Mouse (Mus musculus): ENCODE results near the gene Vwa7. TPM values are rescaled to one million over a fixed set of nuclear protein-coding genes. Genes with fewer than 3 reads are reported as not detected.
"Not testable (repeated sequence)": the region's sequence is repeated elsewhere in the genome, so short reads cannot be mapped to it uniquely, and the experiment has no call there.

The Vwa7 gene
- 0.13 and 0.20 TPM in 2 replicates for polyA plus RNA-seq (2015; fragmentation: Nextera tagmentation; extraction: Ambion mirVana)

DNA sequence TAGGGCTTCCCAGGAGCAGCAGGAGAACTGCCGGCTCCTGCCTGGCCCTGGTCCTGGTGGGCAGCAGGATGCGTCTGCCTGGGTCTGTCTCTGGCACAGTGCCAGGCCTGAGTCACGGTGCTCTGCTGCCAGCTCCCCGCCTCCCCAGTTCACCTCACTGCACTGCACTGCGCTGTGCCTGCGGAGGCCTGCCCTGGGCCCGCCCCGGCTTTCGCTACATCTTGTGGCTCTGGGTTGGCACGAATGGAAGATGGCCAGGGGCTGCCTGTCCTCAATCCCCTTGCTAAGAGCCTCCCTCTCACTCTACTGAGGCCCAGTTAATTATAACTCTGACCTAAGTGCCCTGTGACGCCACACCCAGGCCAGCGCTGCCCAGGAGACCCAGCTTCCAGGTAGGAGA, at the start of gene Vwa7:
TSS of gene Vwa7 (plus strand) at position 204 of the 400 bp plus-strand sequence.
- Histone ChIP-seq H3K27ac (peak within 1 kb of the TSS; percentile 44), H3K9ac (replicated peaks) (peak within 1 kb of the TSS; percentile 36; the same call in 1 of the 2 replicates), H3K4me1 (replicated peaks) (peaks cover 14% of the 10 kb centered on the region), H3K36me3 (peaks cover 65% of the 10 kb centered on the region), H3K4me3 (replicated peaks) (no peak within 1 kb of the TSS), H3K4me2 (replicated peaks) (no peak within 1 kb of the TSS), H3K27me3 (no peaks in the 10 kb centered on the region), H3K9me3 (no peaks in the 10 kb centered on the region)
- 74% methylated on average over 12 of the region's 12 CpGs for WGBS
- ATAC-seq = peak; percentile 34

GRCm38 (mm10) chr17:34969822-34970221, 46.6 kb upstream of the Vwa7 start, which contains the start of gene Gm20481:
Gene Gm20481, plus strand, starts transcription at chr17:34969912.
- peaks cover 43% of the 10 kb centered on the region for H3K27me3 ChIP-seq
- not testable (repeated sequence) for H3K9me3 ChIP-seq; H3K9ac ChIP-seq (replicated peaks); H3K4me1 ChIP-seq (replicated peaks); H3K27ac ChIP-seq; H3K4me2 ChIP-seq (replicated peaks); H3K36me3 ChIP-seq; ATAC-seq; H3K4me3 ChIP-seq (replicated peaks)
- 80% methylated on average over 6 of the region's 11 CpGs for WGBS

DNA sequence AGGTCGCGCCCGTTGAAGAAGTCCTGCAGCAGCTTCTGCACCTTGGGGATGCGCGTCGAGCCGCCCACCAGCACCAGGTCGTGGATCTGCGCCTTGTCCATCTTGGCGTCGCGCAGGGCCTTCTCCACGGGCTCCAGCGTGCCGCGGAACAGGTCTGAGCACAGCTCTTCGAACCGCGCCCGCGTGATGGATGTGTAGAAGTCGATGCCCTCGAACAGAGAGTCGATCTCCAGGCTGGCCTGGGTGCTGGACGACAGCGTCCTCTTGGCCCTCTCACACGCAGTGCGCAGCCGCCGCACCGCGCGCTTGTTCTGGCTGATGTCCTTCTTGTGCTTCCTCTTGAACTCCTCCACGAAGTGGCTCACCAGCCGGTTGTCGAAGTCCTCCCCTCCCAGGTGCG, 45.5 kb upstream of the Vwa7 start:
- peaks cover 43% of the 10 kb centered on the region for H3K27me3 ChIP-seq
- not testable (repeated sequence) for H3K27ac ChIP-seq; ATAC-seq; H3K4me1 ChIP-seq (replicated peaks); H3K36me3 ChIP-seq; H3K9me3 ChIP-seq; H3K4me3 ChIP-seq (replicated peaks); H3K4me2 ChIP-seq (replicated peaks); H3K9ac ChIP-seq (replicated peaks)
- 44% methylated on average over 22 of the region's 37 CpGs for WGBS

DNA sequence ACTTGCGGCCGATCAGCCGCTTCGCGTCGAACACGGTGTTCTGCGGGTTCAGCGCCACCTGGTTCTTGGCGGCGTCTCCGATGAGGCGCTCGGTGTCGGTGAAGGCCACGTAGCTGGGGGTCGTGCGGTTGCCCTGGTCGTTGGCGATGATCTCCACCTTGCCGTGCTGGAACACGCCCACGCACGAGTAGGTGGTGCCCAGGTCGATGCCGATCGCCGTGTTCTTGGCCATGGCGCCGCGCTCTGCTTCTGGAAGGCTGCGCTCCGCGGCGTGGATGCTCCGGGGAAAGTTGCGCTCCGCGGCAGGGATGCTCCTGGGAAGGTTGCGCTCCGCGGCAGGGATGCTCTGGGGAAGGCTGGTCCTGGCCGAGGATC, 44.7 kb upstream of the Vwa7 start:
- H3K4me1 ChIP-seq (replicated peaks); H3K9ac ChIP-seq (replicated peaks); H3K27ac ChIP-seq; H3K36me3 ChIP-seq; H3K9me3 ChIP-seq: not testable (repeated sequence)
- Histone ChIP-seq H3K4me2 (replicated peaks) (peak overlapping the region; percentile 72), H3K27me3 (peaks cover 43% of the 10 kb centered on the region), H3K4me3 (replicated peaks) (peak overlapping the region; percentile 41)
- WGBS = 6% methylated on average over 24 of the region's 43 CpGs
- peak; percentile 62; the same call in 1 of the 2 replicates for ATAC-seq

DNA sequence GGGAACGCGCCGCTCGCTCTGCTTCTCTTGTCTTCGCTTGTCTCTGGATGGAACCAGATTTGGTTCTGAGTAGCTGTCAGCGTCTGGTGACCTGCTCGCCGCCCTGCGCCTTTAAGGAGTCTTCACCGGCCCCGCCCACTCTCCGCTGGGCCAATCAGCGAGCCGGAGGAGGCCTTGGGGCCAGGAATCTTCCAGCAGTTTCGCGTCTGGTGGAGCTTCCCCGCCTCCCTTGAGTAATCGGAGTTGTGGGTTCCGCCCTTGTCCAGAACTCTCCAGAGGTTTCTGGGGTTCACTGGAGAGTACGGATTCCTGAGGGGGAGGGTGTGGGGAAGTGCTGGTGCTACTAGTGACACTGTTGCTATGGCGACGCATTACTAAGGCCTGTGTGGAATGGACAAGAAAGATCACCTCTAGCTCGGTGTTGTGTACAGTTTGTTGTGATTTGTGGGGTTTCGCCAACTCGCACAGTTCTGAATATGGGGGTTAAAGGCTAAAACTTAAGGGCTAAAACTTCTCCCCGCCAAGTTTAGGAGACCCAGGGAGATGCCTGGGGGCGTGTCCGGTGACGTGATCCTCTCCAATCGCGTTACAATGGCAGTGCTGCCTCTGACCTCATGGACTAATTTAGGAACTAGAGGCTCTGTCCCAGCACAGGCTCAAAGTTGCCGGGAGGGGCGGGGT, 44.2 kb upstream of the Vwa7 start, which contains the start of the genes Hspa1a and Hspa1l:
TSS of gene Hspa1a (minus strand) at position 88 of the 681 bp plus-strand sequence.
TSS of gene Hspa1l (plus strand) at position 635 of the 681 bp plus-strand sequence.
- H3K4me3 ChIP-seq (replicated peaks) = peak within 1 kb of the TSS; percentile 41
- not testable (repeated sequence) for H3K4me1 ChIP-seq (replicated peaks); H3K27ac ChIP-seq; H3K36me3 ChIP-seq; H3K9me3 ChIP-seq
- peaks cover 42% of the 10 kb centered on the region for H3K27me3 ChIP-seq
- ATAC-seq = peak; percentile 95
- H3K9ac ChIP-seq (replicated peaks) = peak within 1 kb of the TSS; percentile 44
- under 1% methylated on average over 33 of the region's 33 CpGs for WGBS
- H3K4me2 ChIP-seq (replicated peaks) = peak within 1 kb of the TSS; percentile 72

DNA sequence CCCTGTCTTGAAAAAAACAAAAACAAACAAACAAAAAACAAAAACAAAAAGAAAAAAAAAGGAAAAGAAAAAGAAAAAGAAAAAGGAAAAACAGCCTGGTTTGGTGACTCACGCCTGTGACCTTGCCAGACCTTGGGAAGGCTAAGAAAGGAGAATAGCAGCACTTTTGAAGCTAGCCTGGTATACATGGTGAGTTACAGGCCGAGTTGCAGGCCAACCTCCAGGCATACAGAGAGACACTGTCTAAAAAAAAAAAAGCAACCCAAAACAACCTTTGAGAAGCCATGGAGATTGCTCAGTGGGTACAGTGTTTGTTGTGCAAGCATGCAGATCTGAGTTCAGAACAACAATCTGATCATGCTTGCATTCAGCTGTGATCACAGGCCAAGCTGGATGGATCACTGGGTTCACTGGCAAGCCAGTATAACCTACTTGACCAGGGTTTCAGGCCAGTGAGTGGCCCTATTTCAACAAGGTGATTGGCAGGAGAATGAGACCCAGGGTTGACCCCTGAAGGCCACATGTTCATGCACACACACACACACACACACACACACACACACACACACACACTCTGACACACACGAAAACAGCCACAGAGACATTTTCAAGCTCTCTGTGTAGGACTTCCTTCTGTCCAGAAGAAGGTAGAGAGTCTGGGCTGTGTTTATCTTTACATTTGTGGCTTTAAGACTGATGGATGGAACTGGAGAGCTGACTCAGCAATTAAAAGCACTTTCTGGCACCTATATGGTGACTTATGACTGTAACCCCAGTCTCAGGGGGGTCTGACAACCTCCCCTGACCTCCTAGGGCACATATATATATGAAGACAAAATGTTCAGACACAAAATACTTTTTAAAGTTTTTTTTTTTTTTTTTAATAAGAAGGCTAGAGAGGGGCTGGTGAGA, 40.5 kb upstream of the Vwa7 start:
- ATAC-seq = no peak
- 77% methylated on average over 3 of the region's 3 CpGs for WGBS
- peaks cover 16% of the 10 kb centered on the region for H3K4me1 ChIP-seq (replicated peaks)
- H3K9me3 ChIP-seq = no peaks in the 10 kb centered on the region
- H3K27me3 ChIP-seq = peaks cover 15% of the 10 kb centered on the region
- H3K27ac ChIP-seq = no peak overlapping the region
- H3K4me3 ChIP-seq (replicated peaks) = no peak overlapping the region
- no peak overlapping the region for H3K9ac ChIP-seq (replicated peaks)
- no peaks in the 10 kb centered on the region for H3K36me3 ChIP-seq
- H3K4me2 ChIP-seq (replicated peaks) = no peak overlapping the region

- no peak overlapping the region for H3K4me2 ChIP-seq (replicated peaks)
- H3K27ac ChIP-seq = no peak overlapping the region
- no peaks in the 10 kb centered on the region for H3K36me3 ChIP-seq
- no peak overlapping the region for H3K9ac ChIP-seq (replicated peaks)
- H3K4me1 ChIP-seq (replicated peaks) = peaks cover 20% of the 10 kb centered on the region
- no peak for ATAC-seq
- no peak overlapping the region for H3K4me3 ChIP-seq (replicated peaks)
- H3K27me3 ChIP-seq = peaks cover 15% of the 10 kb centered on the region
- WGBS = 95% methylated on average over 20 of the region's 20 CpGs
- H3K9me3 ChIP-seq = no peaks in the 10 kb centered on the region
Observed at GRCm38 (mm10) chr17:34977000-34977399, 39.4 kb upstream of the Vwa7 start.

GRCm38 (mm10) chr17:34978239-34978638, 38.1 kb upstream of the Vwa7 start:
- no peak for ATAC-seq
- H3K4me2 ChIP-seq (replicated peaks) = no peak overlapping the region
- no peak overlapping the region for H3K27ac ChIP-seq
- no peak overlapping the region for H3K4me3 ChIP-seq (replicated peaks)
- H3K36me3 ChIP-seq = no peaks in the 10 kb centered on the region
- 0 out of 2 replicates have a peak overlapping the region, but pooled peaks have one; percentile 39 for H3K9ac ChIP-seq (replicated peaks)
- H3K4me1 ChIP-seq (replicated peaks) = peaks cover 25% of the 10 kb centered on the region
- H3K9me3 ChIP-seq = no peaks in the 10 kb centered on the region
- 91% methylated on average over 27 of the region's 27 CpGs for WGBS
- H3K27me3 ChIP-seq = peaks cover 12% of the 10 kb centered on the region; the same call in 1 of the 2 replicates

- Histone ChIP-seq H3K27ac (no peak overlapping the region), H3K9me3 (no peaks in the 10 kb centered on the region), H3K4me2 (replicated peaks) (no peak overlapping the region), H3K4me1 (replicated peaks) (peaks cover 27% of the 10 kb centered on the region), H3K27me3 (no peaks in the 10 kb centered on the region), H3K4me3 (replicated peaks) (no peak overlapping the region), H3K36me3 (no peaks in the 10 kb centered on the region), H3K9ac (replicated peaks) (0 out of 2 replicates have a peak overlapping the region, but pooled peaks have one; percentile 8)
- ATAC-seq = no peak
- WGBS = 97% methylated on average over 4 of the region's 4 CpGs
Observed at GRCm38 (mm10) chr17:34979631-34980030, 36.7 kb upstream of the Vwa7 start.

DNA sequence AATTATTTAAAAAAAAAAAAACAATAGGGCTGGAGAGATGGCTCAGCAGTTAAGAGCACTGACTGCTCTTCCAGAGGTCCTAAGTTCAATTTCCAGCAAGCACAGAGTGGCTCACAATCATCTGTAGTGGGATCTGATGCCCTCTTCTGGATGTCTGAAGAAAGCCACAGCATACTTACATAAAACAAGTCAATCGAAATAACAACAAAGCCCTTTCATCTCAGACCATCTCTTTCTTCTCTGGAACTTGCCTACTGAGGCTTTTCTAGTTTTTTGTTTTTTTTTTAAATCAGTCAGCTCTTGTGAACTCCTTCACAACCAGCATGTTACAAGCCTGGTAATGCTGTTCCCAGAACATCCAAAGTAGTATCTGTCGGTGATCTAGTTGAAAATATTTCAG, 35.7 kb upstream of the Vwa7 start:
- peak overlapping the region; percentile 82 for H3K4me2 ChIP-seq (replicated peaks)
- H3K27me3 ChIP-seq = no peaks in the 10 kb centered on the region
- H3K36me3 ChIP-seq = peaks cover 9% of the 10 kb centered on the region
- H3K9ac ChIP-seq (replicated peaks) = peak overlapping the region; percentile 88
- WGBS = 23% methylated on average over 2 of the region's 2 CpGs
- no peaks in the 10 kb centered on the region for H3K9me3 ChIP-seq
- peak overlapping the region; percentile 85 for H3K4me3 ChIP-seq (replicated peaks)
- peaks cover 27% of the 10 kb centered on the region for H3K4me1 ChIP-seq (replicated peaks)
- ATAC-seq = no peak
- H3K27ac ChIP-seq = peak overlapping the region; percentile 67

- H3K4me3 ChIP-seq (replicated peaks) = peak within 1 kb of the TSS; percentile 85
- peak within 1 kb of the TSS; percentile 88 for H3K9ac ChIP-seq (replicated peaks)
- H3K36me3 ChIP-seq = peaks cover 19% of the 10 kb centered on the region
- no peaks in the 10 kb centered on the region for H3K9me3 ChIP-seq
- H3K27me3 ChIP-seq = no peaks in the 10 kb centered on the region
- peaks cover 27% of the 10 kb centered on the region for H3K4me1 ChIP-seq (replicated peaks)
- ATAC-seq = peak; percentile 98
- peak within 1 kb of the TSS; percentile 96 for H3K27ac ChIP-seq
- peak within 1 kb of the TSS; percentile 82 for H3K4me2 ChIP-seq (replicated peaks)
- WGBS = under 1% methylated on average over 57 of the region's 58 CpGs
Observed at GRCm38 (mm10) chr17:34981690-34982180, 34.6 kb upstream of the Vwa7 start, which contains the start of gene Lsm2. Gene Lsm2, plus strand, starts transcription at chr17:34981862.

All from midbrain, embryonic 13.5 days (tissue).